Mouse (Mus musculus) small intestine, adult 2 months (tissue): ENCODE data around the gene Smyd3.

ENCODE experiments used
- CTCF ChIP-seq: fragments of 200-500 bp; IDR thresholded peaks from 2 replicates; pipeline ENCODE4 v1.5.1; 2012; ENCODE audit warnings: low read depth, mild to moderate bottlenecking, control low read depth, inconsistent platforms, low read length, moderate library complexity, mixed read lengths; ENCODE audit not compliant: insufficient replicate concordance, insufficient read length; ENCODE audit errors: extremely low read depth
- POLR2A ChIP-seq: fragments of 200-500 bp; IDR thresholded peaks from 2 replicates; pipeline ENCODE4 v1.6.1; 2012; ENCODE audit warnings: low read depth, mild to moderate bottlenecking, control low read depth, inconsistent platforms, low read length, moderate library complexity

- TF ChIP-seq CTCF, result no peak
- no peak for TF ChIP-seq POLR2A
Measured at GRCm38 (mm10) chr1:179010756-179011155, 507.1 kb downstream of the Smyd3 start.
